13 mouse cellular contexts compared by ENCODE assay signal in genomic region chr9:73355876-73356275, GRCm38 (mm10).
"Had no signal": no experiment of that assay in that cellular context is flagged by ENCODE, and none has a peak within 500 bp of the region (broad histone marks: within the 10 kb centered on the region; RNA-seq: fewer than 3 reads in every experiment).

No protein-coding gene starts in this region.

- H3K4me3 ChIP-seq: intestine, embryonic 15.5 days; left cerebral cortex, adult 2 months; limb, embryonic 10.5 days; liver, embryonic 13.5 days; lung, embryonic 15.5 days; megakaryocyte, embryonic 14.5 days; midbrain, embryonic 15.5 days; neural tube, embryonic 12.5 days had no signal

- H3K27me3 ChIP-seq: intestine, embryonic 15.5 days; liver, embryonic 13.5 days; lung, embryonic 15.5 days; megakaryocyte, embryonic 14.5 days; midbrain, embryonic 15.5 days; neural tube, embryonic 12.5 days had no signal

- DNase-seq: liver, embryonic 13.5 days; liver, postnatal 0 days; lung, postnatal 14 days; thymus, postnatal 4 days had no signal

- H3K4me1 ChIP-seq: intestine, embryonic 15.5 days; limb, embryonic 10.5 days; liver, embryonic 13.5 days; lung, embryonic 15.5 days; megakaryocyte, embryonic 14.5 days; midbrain, embryonic 15.5 days; neural tube, embryonic 12.5 days had no signal

- H3K36me3 ChIP-seq: intestine, embryonic 15.5 days; limb, embryonic 10.5 days; liver, embryonic 13.5 days; lung, embryonic 15.5 days; midbrain, embryonic 15.5 days; neural tube, embryonic 12.5 days had no signal

- H3K27ac ChIP-seq: intestine, embryonic 15.5 days; left cerebral cortex, adult 2 months; limb, embryonic 10.5 days; liver, embryonic 13.5 days; lung, embryonic 15.5 days; macrophage; midbrain, embryonic 15.5 days; neural tube, embryonic 12.5 days; stomach, postnatal 0 days had no signal
